Mouse (Mus musculus): ENCODE data around the gene B3gnt2. TPM values are rescaled to one million over a fixed set of nuclear protein-coding genes. Genes with fewer than 3 reads are reported as not detected.
"Not testable (repeated sequence)": the region's sequence is repeated elsewhere in the genome, so short reads cannot be mapped to it uniquely, and the experiment has no call there.

B3gnt2 gene
- polyA plus RNA-seq, 1 experiment from 2014 or later: 7.9 TPM

GRCm38 (mm10) chr11:22736521-22737225, 124.1 kb downstream of the B3gnt2 start:
- Histone ChIP-seq H3K9ac (ENCODE audit: low read length) (no peak overlapping the region), H3K27ac (replicated peaks in 1 of 2; ENCODE audit: control insufficient read depth in 1 of 2, insufficient read depth in 1 of 2, low read depth in 2 of 2, low read length in 2 of 2) (no peak overlapping the region), H3K27me3 (ENCODE audit: control insufficient read depth, insufficient read depth, low read length) (no peaks in the 10 kb centered on the region), H3K4me2 (ENCODE audit: low read length) (no peak overlapping the region), H3K36me3 (ENCODE audit: control insufficient read depth, insufficient read depth, low read length) (no peaks in the 10 kb centered on the region), H3K9me3 (ENCODE audit: control insufficient read depth, low read length) (0 out of 2 replicates have a peak, but pooled peaks cover 3% of the 10 kb centered on the region), H3K4me1 (ENCODE audit: control insufficient read depth in 2 of 2, insufficient read depth in 2 of 2, low read length in 2 of 2) (no peaks in the 10 kb centered on the region), H3K4me3 (ENCODE audit: control insufficient read depth in 1 of 2, insufficient read depth in 1 of 2, low read depth in 1 of 2, low read length in 2 of 2) (no peak overlapping the region)
- 79% methylated on average over 7 of the region's 7 CpGs for WGBS
- ATAC-seq (ENCODE audit: insufficient number of reproducible peaks, insufficient read depth, low FRiP score, low read depth): no peak

GRCm38 (mm10) chr11:22735128-22735527, 125.6 kb downstream of the B3gnt2 start:
- ATAC-seq (ENCODE audit: insufficient number of reproducible peaks, insufficient read depth, low FRiP score, low read depth); H3K27ac ChIP-seq (replicated peaks in 1 of 2; ENCODE audit: control insufficient read depth in 1 of 2, insufficient read depth in 1 of 2, low read depth in 2 of 2, low read length in 2 of 2): not testable (repeated sequence)
- WGBS: 67% methylated on average over 5 of the region's 5 CpGs

GRCm38 (mm10) chr11:22733936-22734335, 126.8 kb downstream of the B3gnt2 start:
- H3K9me3 ChIP-seq (ENCODE audit: control insufficient read depth, low read length): 0 out of 2 replicates have a peak, but pooled peaks cover 3% of the 10 kb centered on the region
- H3K4me1 ChIP-seq (ENCODE audit: control insufficient read depth in 2 of 2, insufficient read depth in 2 of 2, low read length in 2 of 2): no peaks in the 10 kb centered on the region
- no peaks in the 10 kb centered on the region for H3K36me3 ChIP-seq (ENCODE audit: control insufficient read depth, insufficient read depth, low read length)
- H3K9ac ChIP-seq (ENCODE audit: low read length): no peak overlapping the region
- no peak overlapping the region for H3K27ac ChIP-seq (replicated peaks in 1 of 2; ENCODE audit: control insufficient read depth in 1 of 2, insufficient read depth in 1 of 2, low read depth in 2 of 2, low read length in 2 of 2)
- ATAC-seq (ENCODE audit: insufficient number of reproducible peaks, insufficient read depth, low FRiP score, low read depth): no peak
- H3K4me2 ChIP-seq (ENCODE audit: low read length): no peak overlapping the region
- H3K27me3 ChIP-seq (ENCODE audit: control insufficient read depth, insufficient read depth, low read length): no peaks in the 10 kb centered on the region
- H3K4me3 ChIP-seq (ENCODE audit: control insufficient read depth in 1 of 2, insufficient read depth in 1 of 2, low read depth in 1 of 2, low read length in 2 of 2): no peak overlapping the region
- 83% methylated on average over 6 of the region's 6 CpGs for WGBS

More at GRCm38 (mm10) chr11:22735128-22735527, 125.6 kb downstream of the B3gnt2 start:
- H3K27me3 ChIP-seq (ENCODE audit: control insufficient read depth, insufficient read depth, low read length); H3K9me3 ChIP-seq (ENCODE audit: control insufficient read depth, low read length); H3K4me2 ChIP-seq (ENCODE audit: low read length); H3K4me3 ChIP-seq (ENCODE audit: control insufficient read depth in 1 of 2, insufficient read depth in 1 of 2, low read depth in 1 of 2, low read length in 2 of 2); H3K4me1 ChIP-seq (ENCODE audit: control insufficient read depth in 2 of 2, insufficient read depth in 2 of 2, low read length in 2 of 2); H3K36me3 ChIP-seq (ENCODE audit: control insufficient read depth, insufficient read depth, low read length); H3K9ac ChIP-seq (ENCODE audit: low read length): not testable (repeated sequence)

- H3K4me3 ChIP-seq (ENCODE audit: control insufficient read depth in 1 of 2, insufficient read depth in 1 of 2, low read depth in 1 of 2, low read length in 2 of 2): no peak overlapping the region
- 0 out of 2 replicates have a peak, but pooled peaks cover 3% of the 10 kb centered on the region for H3K9me3 ChIP-seq (ENCODE audit: control insufficient read depth, low read length)
- H3K9ac ChIP-seq (ENCODE audit: low read length): no peak overlapping the region
- no peaks in the 10 kb centered on the region for H3K4me1 ChIP-seq (ENCODE audit: control insufficient read depth in 2 of 2, insufficient read depth in 2 of 2, low read length in 2 of 2)
- ATAC-seq (ENCODE audit: insufficient number of reproducible peaks, insufficient read depth, low FRiP score, low read depth): no peak
- H3K27ac ChIP-seq (replicated peaks in 1 of 2; ENCODE audit: control insufficient read depth in 1 of 2, insufficient read depth in 1 of 2, low read depth in 2 of 2, low read length in 2 of 2): no peak overlapping the region
- H3K27me3 ChIP-seq (ENCODE audit: control insufficient read depth, insufficient read depth, low read length): no peaks in the 10 kb centered on the region
- no peak overlapping the region for H3K4me2 ChIP-seq (ENCODE audit: low read length)
- WGBS: 83% methylated on average over 4 of the region's 4 CpGs
- H3K36me3 ChIP-seq (ENCODE audit: control insufficient read depth, insufficient read depth, low read length): no peaks in the 10 kb centered on the region
Measured at GRCm38 (mm10) chr11:22732907-22733306, 127.9 kb downstream of the B3gnt2 start.

DNA sequence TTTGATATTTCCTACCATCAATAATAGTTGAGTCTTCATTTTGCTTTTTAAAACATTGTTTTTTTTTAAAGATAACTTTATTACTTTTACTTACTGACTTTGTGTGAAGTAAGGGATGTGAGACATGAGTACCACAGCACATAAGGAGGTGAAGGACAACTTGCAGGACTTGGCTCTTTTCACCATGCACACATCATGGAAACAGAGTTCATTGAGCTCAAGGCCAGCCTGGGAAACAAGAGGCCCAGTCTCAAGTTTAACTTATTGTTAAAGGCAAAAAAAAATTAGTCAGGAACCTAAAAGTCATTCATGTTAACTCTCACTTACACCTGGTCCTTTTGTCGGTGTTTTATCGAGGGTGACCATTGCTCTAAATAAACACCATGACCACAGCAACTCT, 137.7 kb downstream of the B3gnt2 start:
- no peak for ATAC-seq (ENCODE audit: insufficient number of reproducible peaks, insufficient read depth, low FRiP score, low read depth)
- Histone ChIP-seq H3K4me1 (ENCODE audit: control insufficient read depth in 2 of 2, insufficient read depth in 2 of 2, low read length in 2 of 2) (peaks cover 0 to 2% of the 10 kb centered on the region in 2 experiments; a peak in 1 of 4 replicates), H3K27ac (replicated peaks in 1 of 2; ENCODE audit: control insufficient read depth in 1 of 2, insufficient read depth in 1 of 2, low read depth in 2 of 2, low read length in 2 of 2) (no peak overlapping the region), H3K36me3 (ENCODE audit: control insufficient read depth, insufficient read depth, low read length) (no peaks in the 10 kb centered on the region), H3K27me3 (ENCODE audit: control insufficient read depth, insufficient read depth, low read length) (no peaks in the 10 kb centered on the region), H3K9ac (ENCODE audit: low read length) (no peak overlapping the region), H3K4me3 (ENCODE audit: control insufficient read depth in 1 of 2, insufficient read depth in 1 of 2, low read depth in 1 of 2, low read length in 2 of 2) (no peak overlapping the region), H3K4me2 (ENCODE audit: low read length) (no peak overlapping the region), H3K9me3 (ENCODE audit: control insufficient read depth, low read length) (peaks cover 5% of the 10 kb centered on the region; the same call in 1 of the 2 replicates)
- 90% methylated on average over 2 of the region's 2 CpGs for WGBS

DNA sequence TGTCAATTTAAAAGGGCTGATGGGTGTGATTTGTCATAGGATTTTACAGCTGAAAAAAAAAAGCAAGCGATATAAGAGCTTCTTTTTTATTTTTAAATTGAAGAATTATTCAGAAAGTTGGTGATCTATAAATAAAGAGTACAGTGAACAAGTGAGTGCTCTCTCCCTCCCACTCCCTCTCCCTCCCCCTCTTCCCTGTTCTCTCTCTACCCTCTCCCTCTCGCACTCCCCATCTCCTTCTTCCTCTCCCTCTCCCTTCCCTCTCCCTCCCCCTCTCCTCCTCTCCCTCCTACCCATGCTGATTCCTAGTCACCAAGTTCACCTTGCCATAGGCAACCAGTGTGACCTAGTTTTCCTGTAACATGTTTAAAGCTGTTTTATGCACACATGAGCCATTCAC, 140.7 kb downstream of the B3gnt2 start:
- Histone ChIP-seq H3K36me3 (ENCODE audit: control insufficient read depth, insufficient read depth, low read length) (no peaks in the 10 kb centered on the region), H3K9me3 (ENCODE audit: control insufficient read depth, low read length) (peaks cover 5% of the 10 kb centered on the region; the same call in 1 of the 2 replicates), H3K4me1 (ENCODE audit: control insufficient read depth in 2 of 2, insufficient read depth in 2 of 2, low read length in 2 of 2) (peaks cover 0 to 2% of the 10 kb centered on the region in 2 experiments; a peak in 1 of 4 replicates), H3K4me2 (ENCODE audit: low read length) (no peak overlapping the region), H3K4me3 (ENCODE audit: control insufficient read depth in 1 of 2, insufficient read depth in 1 of 2, low read depth in 1 of 2, low read length in 2 of 2) (no peak overlapping the region), H3K27ac (replicated peaks in 1 of 2; ENCODE audit: control insufficient read depth in 1 of 2, insufficient read depth in 1 of 2, low read depth in 2 of 2, low read length in 2 of 2) (no peak overlapping the region), H3K27me3 (ENCODE audit: control insufficient read depth, insufficient read depth, low read length) (no peaks in the 10 kb centered on the region), H3K9ac (ENCODE audit: low read length) (no peak overlapping the region)
- WGBS: 71% methylated on average over 2 of the region's 2 CpGs
- no peak for ATAC-seq (ENCODE audit: insufficient number of reproducible peaks, insufficient read depth, low FRiP score, low read depth)

GRCm38 (mm10) chr11:22719570-22719969, 141.2 kb downstream of the B3gnt2 start:
- no peak overlapping the region for H3K27ac ChIP-seq (replicated peaks in 1 of 2; ENCODE audit: control insufficient read depth in 1 of 2, insufficient read depth in 1 of 2, low read depth in 2 of 2, low read length in 2 of 2)
- no peaks in the 10 kb centered on the region for H3K27me3 ChIP-seq (ENCODE audit: control insufficient read depth, insufficient read depth, low read length)
- peaks cover 5% of the 10 kb centered on the region; the same call in 1 of the 2 replicates for H3K9me3 ChIP-seq (ENCODE audit: control insufficient read depth, low read length)
- ATAC-seq (ENCODE audit: insufficient number of reproducible peaks, insufficient read depth, low FRiP score, low read depth): no peak
- no peak overlapping the region for H3K4me3 ChIP-seq (ENCODE audit: control insufficient read depth in 1 of 2, insufficient read depth in 1 of 2, low read depth in 1 of 2, low read length in 2 of 2)
- peaks cover 0 to 2% of the 10 kb centered on the region in 2 experiments; a peak in 1 of 4 replicates for H3K4me1 ChIP-seq (ENCODE audit: control insufficient read depth in 2 of 2, insufficient read depth in 2 of 2, low read length in 2 of 2)
- H3K36me3 ChIP-seq (ENCODE audit: control insufficient read depth, insufficient read depth, low read length): no peaks in the 10 kb centered on the region
- H3K9ac ChIP-seq (ENCODE audit: low read length): no peak overlapping the region
- whole genome bisulfite sequencing: 59% methylated on average over 4 of the region's 4 CpGs
- H3K4me2 ChIP-seq (ENCODE audit: low read length): no peak overlapping the region

Data from heart, embryonic 14.5 days (tissue).